Mouse (Mus musculus): ENCODE data around the gene Nt5e. TPM values are rescaled to one million over a fixed set of nuclear protein-coding genes. Genes with fewer than 3 reads are reported as not detected.
A peak's percentile ranks its signal among the peaks of the same experiment; 100 is the strongest.
"Not testable (repeated sequence)": the region's sequence is repeated elsewhere in the genome, so short reads cannot be mapped to it uniquely, and the experiment has no call there.

The Nt5e gene
- polyA plus RNA-seq (2012; rRNA removed): 42.1 and 46.8 TPM in 2 replicates

DNA sequence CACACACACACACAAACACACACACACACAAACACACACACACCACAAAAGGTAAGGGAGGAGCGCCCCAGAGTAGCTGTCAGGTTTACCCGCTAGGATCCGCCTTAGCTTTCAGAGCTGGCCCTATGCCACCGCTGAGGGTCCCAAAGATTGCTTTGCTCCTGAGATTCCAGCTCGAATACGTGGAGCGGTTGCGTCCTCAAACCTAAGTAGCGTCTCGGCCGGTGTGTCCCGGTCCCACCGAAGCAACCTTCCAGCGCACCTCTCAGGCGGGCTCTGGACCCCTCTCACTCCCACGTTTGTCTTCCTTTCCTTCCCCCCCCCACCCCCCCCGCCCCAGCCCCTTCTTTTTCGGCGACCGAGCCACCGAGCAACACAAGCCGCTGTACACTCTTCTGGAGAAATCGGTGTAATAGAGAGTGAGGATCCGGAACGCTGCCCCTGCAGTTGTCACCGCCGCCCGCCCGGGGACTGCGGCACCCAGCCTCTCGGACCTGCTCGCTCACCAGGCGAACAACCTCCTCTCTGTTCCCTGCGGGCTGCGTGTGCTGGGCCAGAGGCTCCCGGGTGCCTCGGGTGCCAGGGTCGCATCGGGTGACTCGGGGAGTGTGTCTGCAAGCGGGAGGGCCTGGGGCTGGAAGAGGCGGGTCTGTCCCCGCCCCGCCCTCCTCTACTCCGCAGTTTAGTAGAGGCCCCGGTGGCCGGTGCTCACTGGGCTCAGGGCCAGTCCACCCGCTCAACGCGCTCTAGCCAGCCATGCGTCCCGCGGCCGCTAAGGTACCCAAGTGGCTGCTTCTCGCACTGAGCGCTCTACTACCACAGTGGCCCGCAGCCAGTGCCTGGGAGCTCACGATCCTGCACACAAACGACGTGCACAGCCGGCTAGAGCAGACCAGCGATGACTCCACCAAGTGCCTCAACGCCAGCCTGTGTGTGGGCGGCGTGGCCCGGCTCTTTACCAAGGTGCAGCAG, at the start of gene Nt5e:
Gene Nt5e, plus strand, starts transcription at position 268 of the 972 bp plus-strand sequence.
- peak; percentile 61 for DNase-seq (ENCODE audit: low spot score)

GRCm38 (mm10) chr9:88277588-88277987, 49.4 kb upstream of the Nt5e start:
- DNase-seq (ENCODE audit: low spot score): no peak

DNA sequence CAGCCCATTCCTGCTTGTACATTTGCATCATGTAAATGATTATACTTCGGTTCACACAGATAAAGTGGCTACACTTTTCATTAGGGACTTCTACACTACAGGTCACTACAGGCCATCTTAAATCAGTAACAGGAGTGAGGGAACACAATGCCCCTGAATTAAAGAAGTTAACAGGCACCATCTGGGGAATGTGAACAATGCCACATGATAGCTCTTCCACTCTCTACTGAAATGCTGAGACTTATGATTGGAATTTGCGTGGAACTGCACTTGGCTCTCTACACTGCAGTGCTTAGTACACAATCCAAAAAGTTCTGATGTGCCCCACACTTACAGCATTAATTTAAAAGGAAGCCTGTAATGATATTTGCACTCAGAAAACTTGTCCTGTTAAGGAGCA, 47.3 kb upstream of the Nt5e start:
- no peak for DNase-seq (ENCODE audit: low spot score)

DNA sequence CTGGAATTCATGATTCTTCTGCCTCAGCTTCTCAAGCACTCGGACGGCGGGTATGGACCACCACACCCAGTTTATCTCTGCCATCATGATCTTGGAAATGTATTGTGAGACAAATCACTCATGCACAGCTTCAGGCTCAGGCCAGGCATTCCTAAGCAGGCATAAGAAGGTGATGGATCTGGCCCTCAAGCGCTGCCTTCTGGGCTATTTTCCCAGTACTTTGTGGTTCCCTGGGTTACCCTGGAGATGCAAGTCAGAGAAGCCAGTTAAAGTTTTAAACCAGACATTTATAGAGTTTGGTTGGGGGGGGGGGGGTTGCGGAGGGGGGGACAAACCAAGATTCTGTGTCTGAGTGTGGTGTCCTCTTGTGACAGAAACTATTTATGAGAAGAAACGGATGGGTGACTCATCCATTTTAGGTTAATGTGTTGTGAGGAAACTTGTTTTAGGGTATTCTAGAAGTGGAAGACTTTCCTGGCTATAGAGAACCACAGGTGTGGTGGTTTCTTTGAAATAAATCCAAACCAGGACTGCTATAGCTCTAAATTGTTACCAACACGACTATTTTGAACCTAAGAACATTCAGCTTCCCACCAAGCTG, 37.3 kb upstream of the Nt5e start:
- DNase-seq (ENCODE audit: low spot score): no peak

GRCm38 (mm10) chr9:88292836-88293370, 34.1 kb upstream of the Nt5e start:
- DNase-seq (ENCODE audit: low spot score): no peak

GRCm38 (mm10) chr9:88295798-88296197, 31.2 kb upstream of the Nt5e start:
- DNase-seq (ENCODE audit: low spot score): no peak

GRCm38 (mm10) chr9:88296321-88296720, 30.7 kb upstream of the Nt5e start:
- DNase-seq (ENCODE audit: low spot score): no peak

- not testable (repeated sequence) for DNase-seq (ENCODE audit: low spot score)
Measured at GRCm38 (mm10) chr9:88297244-88297643, 29.8 kb upstream of the Nt5e start.

DNA sequence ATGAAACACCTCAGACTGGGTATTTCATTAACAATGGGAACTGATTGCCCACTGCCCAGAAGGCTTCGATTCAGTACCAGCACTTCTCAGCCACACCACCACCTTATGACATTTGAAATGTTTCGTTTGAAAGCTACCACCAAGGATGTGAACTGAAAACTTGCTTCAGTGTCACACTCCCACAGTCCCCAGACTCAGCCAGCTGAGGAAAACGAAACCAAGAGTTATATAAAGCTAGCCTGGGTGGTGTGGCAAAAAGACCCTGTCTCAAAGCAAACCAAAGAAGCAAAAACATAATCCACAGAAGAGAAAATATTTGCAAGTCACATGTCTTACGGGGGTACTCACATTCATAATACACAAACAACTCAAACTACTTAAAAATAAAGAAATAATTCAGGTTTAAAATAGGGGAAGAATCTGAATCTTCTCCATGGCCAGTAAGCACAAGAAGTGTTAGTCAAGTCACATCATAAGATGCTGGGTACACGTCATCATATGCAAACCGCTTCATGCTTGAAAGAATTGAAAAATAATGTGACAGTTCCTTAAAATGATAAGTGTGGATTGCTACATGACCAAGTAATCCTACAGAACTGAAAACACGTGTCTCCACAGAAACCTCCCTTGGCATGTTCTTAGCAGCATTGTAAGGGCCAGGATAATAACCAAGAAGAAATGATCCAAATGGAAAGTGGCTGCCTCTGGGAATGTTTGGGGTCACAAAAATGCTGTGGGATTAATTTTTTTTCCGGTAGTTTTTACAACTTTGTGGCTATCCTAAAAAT, 28.9 kb upstream of the Nt5e start:
- DNase-seq (ENCODE audit: low spot score): no peak

DNA sequence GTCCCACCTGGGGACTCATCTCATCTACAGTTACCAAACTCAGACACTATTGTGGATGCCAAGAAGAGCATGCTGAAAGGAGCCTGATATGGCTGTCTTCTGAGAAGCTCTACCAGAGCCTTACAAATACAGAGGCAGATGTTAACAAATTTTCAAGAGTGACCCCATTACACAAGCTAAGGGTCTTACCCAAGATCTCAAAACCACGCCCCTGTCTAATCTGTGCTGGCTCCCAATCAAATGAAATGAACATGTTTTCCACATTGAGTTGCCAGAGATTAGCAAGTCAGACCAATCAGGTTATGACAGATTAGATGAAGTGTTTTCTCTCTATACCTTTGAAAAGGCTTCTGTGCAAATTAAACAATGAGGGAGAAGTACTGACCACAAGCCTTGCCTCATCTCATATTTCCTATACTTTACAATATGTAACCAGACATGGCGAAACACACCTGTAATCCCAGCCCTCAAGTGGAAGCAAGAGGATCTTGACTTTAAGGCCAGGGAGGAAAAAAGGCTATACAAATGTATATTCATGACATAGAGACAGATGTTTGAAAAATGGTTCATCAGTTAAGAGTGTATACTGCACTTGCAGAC, 19.9 kb upstream of the Nt5e start:
- DNase-seq (ENCODE audit: low spot score): no peak

GRCm38 (mm10) chr9:88309127-88309526, 17.9 kb upstream of the Nt5e start:
- no peak for DNase-seq (ENCODE audit: low spot score)

GRCm38 (mm10) chr9:88319226-88319625, 7.8 kb upstream of the Nt5e start:
- no peak for DNase-seq (ENCODE audit: low spot score)

DNA sequence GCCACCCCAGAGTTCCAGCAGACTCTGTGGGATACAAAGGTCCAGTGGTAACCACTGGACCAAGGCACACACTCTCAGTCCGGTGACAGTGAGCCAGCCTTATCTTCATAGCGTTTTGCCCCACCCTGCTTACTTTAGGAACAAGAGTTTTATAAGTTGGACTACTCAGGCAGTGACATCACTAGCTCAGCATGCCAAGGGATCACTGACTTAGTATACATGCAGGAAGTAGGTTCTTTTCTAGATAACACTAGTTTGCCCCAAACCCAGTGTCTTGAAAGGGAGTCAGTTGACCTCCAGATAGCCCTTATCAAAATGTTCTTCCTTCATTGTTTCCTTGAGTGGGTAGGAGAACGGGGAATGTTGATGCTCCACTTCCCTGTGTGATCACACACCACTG, 2.4 kb upstream of the Nt5e start:
- DNase-seq (ENCODE audit: low spot score): no peak

DNA sequence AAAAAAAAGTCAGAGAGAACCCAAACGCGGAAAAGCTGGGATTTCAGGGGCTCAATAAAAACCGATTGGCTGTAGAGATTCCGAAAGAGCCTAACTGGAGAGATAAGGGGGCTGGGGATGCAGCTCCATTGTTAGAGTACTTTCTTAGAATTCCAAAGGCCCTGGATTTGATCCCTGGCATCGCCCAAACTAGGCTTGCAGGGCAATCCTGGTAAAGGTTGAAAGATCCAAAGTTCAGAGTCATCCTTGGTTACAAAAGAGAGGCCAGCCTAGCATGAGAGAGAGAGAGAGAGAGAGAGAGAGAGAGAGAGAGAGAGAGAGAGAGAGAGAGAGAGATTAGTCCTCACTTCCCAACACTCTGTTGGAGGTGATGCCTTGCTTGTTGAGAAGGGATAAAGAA, 1.7 kb downstream of the Nt5e start:
- no peak for DNase-seq (ENCODE audit: low spot score)

GRCm38 (mm10) chr9:88329166-88329748, 2.3 kb downstream of the Nt5e start:
- DNase-seq (ENCODE audit: low spot score): no peak

- no peak for DNase-seq (ENCODE audit: low spot score)
Measured at GRCm38 (mm10) chr9:88330316-88330715, 3.3 kb downstream of the Nt5e start.

DNA sequence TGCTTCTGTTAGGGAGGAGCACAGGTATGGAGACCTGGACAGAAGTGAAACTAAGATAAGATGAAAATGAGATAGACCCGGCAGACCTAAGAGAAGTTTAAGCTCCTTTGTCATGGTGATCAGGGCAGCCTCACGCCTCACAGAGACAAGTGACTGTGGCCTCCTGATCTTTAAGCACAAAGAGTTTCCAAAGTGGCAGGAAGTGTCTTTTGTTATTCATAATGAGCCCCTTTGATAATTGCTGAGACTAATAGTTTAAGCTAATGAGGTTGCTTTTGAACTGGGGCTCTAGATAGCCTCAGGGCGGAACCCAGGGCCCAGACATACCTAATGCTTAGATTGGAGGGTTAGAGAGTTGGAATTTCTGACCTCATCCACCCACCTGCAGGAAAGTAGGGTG, 5.5 kb downstream of the Nt5e start:
- DNase-seq (ENCODE audit: low spot score): no peak

DNA sequence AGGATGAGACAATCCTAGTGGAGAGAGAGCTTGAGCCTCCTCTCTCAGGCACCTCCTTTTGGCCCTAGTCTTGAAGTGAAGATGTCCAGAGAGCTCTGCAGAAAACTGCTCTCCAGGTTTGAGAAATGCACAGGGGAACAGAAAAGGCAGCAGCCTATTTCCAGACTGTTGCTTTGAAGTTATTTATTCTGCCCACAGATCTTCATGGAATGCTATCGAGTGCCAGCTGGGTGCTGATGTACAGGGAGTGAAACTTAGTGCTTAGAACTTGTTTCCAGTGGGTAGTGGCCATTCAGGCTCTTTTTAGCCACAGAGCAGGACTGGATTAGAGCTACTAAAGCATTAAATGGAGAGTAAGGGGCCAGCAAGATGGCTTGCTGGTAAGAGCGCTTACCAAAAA, 8.8 kb downstream of the Nt5e start:
- DNase-seq (ENCODE audit: low spot score): no peak

DNA sequence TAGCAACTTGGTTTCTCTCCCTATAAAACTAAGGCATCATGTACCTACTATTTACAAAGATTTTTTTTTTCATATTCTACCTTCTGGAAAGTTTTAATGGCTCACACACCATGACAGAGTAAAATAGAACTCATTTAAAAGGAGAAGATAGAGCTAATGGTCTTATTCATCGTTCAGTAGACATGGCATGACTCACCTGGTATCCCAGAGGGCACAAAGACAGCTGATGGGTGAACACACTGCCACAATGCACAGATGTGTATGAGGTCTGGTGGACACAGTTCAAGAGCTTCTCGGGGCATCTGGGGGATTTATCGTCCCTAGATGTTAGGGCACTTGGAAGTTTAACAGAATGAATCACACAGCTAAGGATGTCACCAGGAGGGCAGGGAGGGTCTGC, 13.8 kb downstream of the Nt5e start:
- DNase-seq (ENCODE audit: low spot score): no peak

DNA sequence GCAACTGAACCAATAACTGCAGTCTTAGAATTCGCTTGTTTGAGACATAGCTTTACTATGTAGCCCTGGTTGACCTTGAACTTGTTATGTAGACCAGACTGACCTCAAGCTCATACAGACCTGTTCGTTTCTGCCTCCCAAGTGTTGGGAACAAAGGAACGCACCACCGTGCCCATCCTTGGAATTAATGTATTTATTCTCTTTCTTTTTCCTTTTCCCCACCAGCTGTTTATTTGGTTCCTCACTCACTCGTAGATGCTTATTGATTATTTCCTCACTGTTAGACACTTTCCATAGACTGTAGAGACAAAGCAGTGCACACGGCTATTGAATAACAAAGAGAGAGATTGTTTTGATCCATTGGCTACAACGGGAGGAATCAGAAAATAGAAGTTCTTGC, 15.2 kb downstream of the Nt5e start:
- DNase-seq (ENCODE audit: low spot score): no peak

DNA sequence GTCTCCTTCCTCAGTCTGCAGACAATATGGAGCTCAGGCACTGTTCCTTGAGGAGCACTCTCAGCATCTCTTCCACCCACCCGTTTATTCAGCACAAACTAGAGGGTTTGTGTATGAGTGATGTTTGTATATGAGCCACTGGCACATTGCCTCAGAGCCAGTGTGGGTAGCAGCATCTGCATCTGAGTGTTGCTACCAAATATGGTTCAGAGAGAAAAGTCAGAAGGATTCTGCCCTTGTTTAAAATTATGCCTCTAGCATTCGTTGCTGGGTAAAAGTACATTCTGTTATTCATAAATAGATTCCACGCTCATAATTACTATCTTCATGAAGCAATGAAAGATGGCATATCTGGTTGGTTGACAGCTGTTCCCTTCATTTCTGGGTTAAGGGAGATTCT, 15.7 kb downstream of the Nt5e start:
- no peak for DNase-seq (ENCODE audit: low spot score)
